In the genomic region with DNA sequence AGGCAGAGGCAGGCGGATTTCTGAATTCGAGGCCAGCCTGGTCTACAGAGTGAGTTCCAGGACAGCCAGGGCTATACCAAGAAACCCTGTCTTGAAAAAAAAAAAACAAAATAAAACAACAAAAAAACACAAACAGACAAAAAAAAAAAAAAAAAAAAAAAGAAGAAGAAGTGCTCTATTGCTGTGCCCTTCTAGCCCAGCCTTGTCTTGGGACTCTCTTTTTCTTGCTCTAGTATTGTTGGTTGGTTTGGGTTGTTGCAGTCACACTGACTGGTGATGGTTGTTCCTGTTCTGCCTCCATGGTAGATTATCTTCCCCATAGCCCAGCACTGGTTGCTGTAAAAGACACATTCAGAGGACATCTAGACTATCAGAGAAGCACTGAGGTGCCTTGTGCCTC, we compare ENCODE assay signal across 25 mouse cellular contexts. TPM values are rescaled to one million over a fixed set of nuclear protein-coding genes. Genes with fewer than 3 reads are reported as not detected.
"Had no signal": no experiment of that assay in that cellular context is flagged by ENCODE, and none has a peak within 500 bp of the region (broad histone marks: within the 10 kb centered on the region; RNA-seq: fewer than 3 reads in every experiment).

No protein-coding gene starts in this region.

- DNase-seq: cerebellum, adult 9-10 months; cerebellum, adult 9-11 months; cerebellum, postnatal 10 days; cerebellum, postnatal 14 days; cerebellum, postnatal 25 days; cerebellum, postnatal 36 days; embryo, embryonic 11 days; forebrain, postnatal 0 days; gastrocnemius, adult 2 months; gastrocnemius, postnatal 10 days; gastrocnemius, postnatal 14 days; gastrocnemius, postnatal 25 days; gastrocnemius, postnatal 36 days; heart, adult 11 months; heart, adult 18-20 months; heart, adult 2 months had no signal

- H3K9me3 ChIP-seq: embryonic facial prominence, embryonic 10.5 days; embryonic facial prominence, embryonic 12.5 days; embryonic facial prominence, embryonic 13.5 days; embryonic facial prominence, embryonic 15.5 days; forebrain, embryonic 12.5 days; forebrain, embryonic 13.5 days; forebrain, embryonic 15.5 days had no signal

- H3K9ac ChIP-seq: embryonic facial prominence, embryonic 12.5 days; embryonic facial prominence, embryonic 13.5 days; embryonic facial prominence, embryonic 15.5 days; forebrain, embryonic 12.5 days; forebrain, embryonic 13.5 days; forebrain, embryonic 15.5 days; forebrain, postnatal 0 days had no signal

- H3K4me3 ChIP-seq: embryonic facial prominence, embryonic 10.5 days; embryonic facial prominence, embryonic 12.5 days; embryonic facial prominence, embryonic 13.5 days; embryonic facial prominence, embryonic 15.5 days; erythroblast, embryonic 14.5 days; forebrain, embryonic 10.5 days; forebrain, embryonic 12.5 days; forebrain, embryonic 13.5 days; forebrain, embryonic 15.5 days; gastrocnemius, adult 2 months; heart, adult 2 months had no signal

- H3K27me3 ChIP-seq: embryonic facial prominence, embryonic 12.5 days; embryonic facial prominence, embryonic 13.5 days; embryonic facial prominence, embryonic 15.5 days; forebrain, embryonic 12.5 days; forebrain, embryonic 13.5 days; forebrain, embryonic 15.5 days had no signal

- H3K27ac ChIP-seq: embryonic facial prominence, embryonic 10.5 days; embryonic facial prominence, embryonic 12.5 days; embryonic facial prominence, embryonic 13.5 days; embryonic facial prominence, embryonic 15.5 days; forebrain, embryonic 10.5 days; forebrain, embryonic 12.5 days; forebrain, embryonic 13.5 days; forebrain, embryonic 15.5 days; gastrocnemius, adult 2 months; heart, adult 2 months had no signal

- H3K4me1 ChIP-seq: embryonic facial prominence, embryonic 10.5 days; embryonic facial prominence, embryonic 12.5 days; embryonic facial prominence, embryonic 13.5 days; embryonic facial prominence, embryonic 15.5 days; forebrain, embryonic 10.5 days; forebrain, embryonic 12.5 days; forebrain, embryonic 13.5 days; forebrain, embryonic 15.5 days had no signal

RNA-seq across cellular contexts. Expression of gene Sag, which starts 34.2 kb away (rescaled TPM):
- polyA plus RNA-seq: erythroblast, embryonic 14.5 days had no signal
